Mouse (Mus musculus) cortical plate, adult 2 months (tissue): ENCODE results near the gene Ctrb1.

Source experiments
- CTCF ChIP-seq: fragments of 200-500 bp; IDR thresholded peaks from 2 replicates; pipeline ENCODE4 v1.5.1; 2011; ENCODE audit warnings: mild to moderate bottlenecking, control low read depth, low read length; ENCODE audit not compliant: insufficient read depth; ENCODE audit errors: extremely low read depth
- POLR2A ChIP-seq: fragments of 200-500 bp; IDR thresholded peaks from 2 replicates; pipeline ENCODE4 v1.6.1; 2011; ENCODE audit warnings: mild to moderate bottlenecking, low read length, control low read depth; ENCODE audit not compliant: insufficient read depth; ENCODE audit errors: extremely low read depth

DNA sequence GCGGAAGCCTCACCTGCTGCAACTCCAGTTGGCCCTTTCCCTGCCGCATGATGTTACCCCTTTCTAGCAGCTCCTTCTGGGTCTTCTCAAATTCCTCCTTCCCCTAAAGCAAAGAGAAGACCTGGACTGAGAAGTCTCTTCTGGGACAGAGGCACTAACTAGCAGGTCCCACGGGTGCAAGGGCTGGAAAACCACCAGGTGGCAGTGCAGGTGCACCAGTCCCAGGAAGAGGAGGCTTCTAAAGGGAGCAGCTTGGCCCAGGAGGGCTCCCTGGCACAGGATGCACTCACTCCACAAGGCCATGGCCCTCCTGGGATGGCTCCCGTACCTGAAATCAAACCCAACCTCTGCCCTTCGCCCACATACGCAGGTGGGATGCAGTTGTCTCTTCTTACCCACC, 21.8 kb upstream of the Ctrb1 start:
- TF ChIP-seq CTCF (peak; percentile 70), POLR2A (no peak)
